Mouse (Mus musculus) spleen, adult 12 weeks (tissue): ENCODE measurements around the gene Sema5a.

Source experiments
- DNase-seq: peaks from one replicate; pipeline ENCODE4 v3.0.0; 2022; ENCODE audit warnings: low spot score

Gene Sema5a

GRCm38 (mm10) chr15:32437654-32438053, 193.0 kb downstream of the Sema5a start:
- DNase-seq, result no peak

DNA sequence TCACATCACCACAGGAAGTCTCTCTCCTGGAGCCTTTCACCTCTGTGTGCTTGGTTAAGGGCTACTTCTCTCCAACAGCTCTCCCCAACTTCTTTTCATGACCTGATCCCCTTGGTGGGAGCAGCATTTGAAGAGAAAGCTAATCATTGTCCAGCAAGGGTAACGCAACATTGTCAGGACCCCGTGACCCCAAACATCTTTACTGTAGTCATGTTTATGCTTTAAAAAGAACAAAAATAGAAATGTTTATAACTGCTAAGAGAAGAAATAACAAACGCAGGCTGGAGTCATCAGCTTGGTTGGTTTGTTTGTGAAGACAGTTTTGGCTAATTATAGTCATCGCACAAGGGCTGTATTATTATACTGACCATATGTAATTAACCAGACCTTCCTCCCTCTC, 198.1 kb downstream of the Sema5a start:
- no peak for DNase-seq

DNA sequence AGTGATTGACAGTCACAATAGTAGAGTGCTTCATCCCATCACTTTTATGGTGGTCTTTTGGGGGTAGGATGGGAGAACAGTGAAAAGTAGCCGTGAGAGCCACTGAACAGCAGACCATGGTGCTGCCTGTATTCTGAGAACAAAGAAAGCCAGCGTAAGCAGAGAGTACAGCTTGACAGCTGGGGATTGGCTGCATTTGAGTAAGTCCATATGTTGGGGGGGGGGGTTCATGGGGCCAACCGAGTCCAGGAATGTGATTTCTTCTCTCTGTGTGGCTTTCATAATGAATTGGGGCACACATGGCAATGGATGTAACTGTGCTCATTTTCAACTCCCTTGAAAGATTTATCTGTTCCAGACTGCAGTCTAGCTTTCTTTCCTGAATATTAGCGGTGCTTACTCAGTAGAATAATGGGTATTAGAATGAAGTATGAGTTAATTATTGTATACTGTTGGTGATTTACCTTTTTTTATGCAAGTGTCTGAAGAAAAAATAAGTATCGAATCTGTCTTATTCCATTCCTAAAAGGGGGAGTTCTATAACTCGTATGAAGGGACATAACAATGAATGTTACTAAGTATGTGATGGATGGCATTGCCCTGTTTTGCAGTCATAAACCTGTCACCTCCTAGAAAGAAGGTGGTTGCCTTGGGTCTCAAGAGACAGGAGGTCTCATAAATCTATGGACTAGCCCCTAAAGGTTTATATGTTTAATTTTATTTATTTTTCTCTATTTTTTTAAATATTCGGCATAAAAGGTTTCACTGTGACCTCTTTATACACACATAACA, 203.1 kb downstream of the Sema5a start:
- DNase-seq, result no peak

GRCm38 (mm10) chr15:32459046-32459445, 214.4 kb downstream of the Sema5a start:
- DNase-seq, result no peak

DNA sequence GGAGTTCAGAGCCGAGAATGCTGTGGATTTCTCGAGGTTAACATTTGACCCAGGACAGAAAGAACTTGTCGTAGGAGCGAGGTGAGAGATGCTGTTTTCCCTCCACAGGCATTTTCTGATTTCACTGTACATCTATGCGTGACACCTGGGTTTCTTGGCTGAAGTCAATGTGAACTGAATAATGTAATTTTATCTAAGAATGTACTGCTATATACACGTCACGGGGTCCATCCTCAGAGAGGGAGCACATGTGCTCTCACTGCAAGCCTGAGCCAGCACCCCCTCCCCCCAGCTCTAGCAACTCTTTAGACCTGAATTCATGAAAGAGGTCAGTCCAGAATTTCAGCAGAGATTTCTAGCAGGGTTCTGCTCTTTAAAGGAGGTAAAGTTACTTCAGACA, 215.6 kb downstream of the Sema5a start:
- no peak for DNase-seq

- no peak for DNase-seq
These were observed 227.0 kb downstream of the Sema5a start for GRCm38 (mm10) chr15:32471480-32472050.

GRCm38 (mm10) chr15:32480747-32481146, 236.1 kb downstream of the Sema5a start:
- no peak for DNase-seq

DNA sequence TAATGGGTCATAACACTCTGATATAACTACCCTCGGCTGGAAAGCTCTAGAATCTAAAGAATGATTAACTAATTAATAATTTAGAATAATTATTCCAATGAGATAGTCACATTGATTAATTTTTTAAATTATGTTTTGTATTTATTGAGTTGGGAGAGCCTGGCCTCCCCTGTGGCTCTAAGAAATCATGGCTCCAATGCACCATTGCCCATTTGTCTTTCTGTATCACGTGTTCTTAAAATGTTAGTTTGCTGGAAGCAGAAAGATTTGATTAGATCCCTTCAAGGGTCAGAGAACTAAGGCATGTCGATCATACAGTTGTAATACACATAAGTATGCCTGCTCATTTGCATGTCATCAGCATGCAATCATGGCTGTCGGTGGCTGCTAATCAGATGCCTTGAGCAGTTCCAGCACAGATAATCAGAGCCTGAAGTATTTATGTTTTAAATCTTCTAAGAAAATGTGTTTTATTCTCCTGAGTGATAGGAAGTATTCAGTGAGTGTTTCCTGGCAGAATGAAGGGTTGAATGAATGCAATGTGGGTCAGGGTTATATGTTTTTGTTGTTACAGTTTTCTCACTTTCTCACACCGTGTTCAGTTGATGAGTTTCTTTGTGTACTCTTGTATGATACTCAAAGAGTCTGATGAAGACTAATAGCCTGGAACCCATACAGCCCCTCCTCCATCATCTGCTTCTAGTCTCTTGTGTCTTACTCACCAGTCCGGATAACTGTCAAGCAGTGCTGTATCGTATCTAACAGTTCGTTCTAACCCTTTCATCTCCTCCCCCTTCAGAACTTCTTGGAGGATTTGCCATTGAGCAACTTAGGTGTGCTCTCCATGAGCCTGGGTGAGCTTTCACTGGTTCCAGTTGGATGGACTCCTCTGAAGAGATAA, 240.7 kb downstream of the Sema5a start:
- no peak for DNase-seq

- DNase-seq, result no peak
These were observed 243.4 kb downstream of the Sema5a start for GRCm38 (mm10) chr15:32487968-32488367.

GRCm38 (mm10) chr15:32494219-32494618, 249.6 kb downstream of the Sema5a start:
- no peak for DNase-seq

- DNase-seq, result no peak
These were observed 250.3 kb downstream of the Sema5a start for GRCm38 (mm10) chr15:32494899-32495298.

DNA sequence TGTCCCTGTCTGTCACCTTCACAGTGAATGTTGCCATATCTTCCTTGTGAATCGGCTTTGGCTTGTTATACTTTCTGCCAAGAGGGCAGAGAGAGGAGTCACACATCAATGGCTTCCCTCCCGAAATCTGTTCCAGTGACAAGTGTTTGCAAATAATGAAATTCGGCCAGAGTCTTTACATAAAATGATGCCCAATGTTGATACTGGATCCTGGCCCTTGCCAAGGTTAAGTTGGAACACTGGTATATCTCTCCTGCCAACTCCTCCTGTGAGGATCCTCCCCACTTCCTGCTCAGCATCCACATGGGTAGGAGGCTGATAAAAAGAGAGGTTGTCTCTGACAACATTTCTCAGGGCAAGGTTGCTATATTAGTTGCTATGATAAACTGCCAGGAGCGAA, 252.3 kb downstream of the Sema5a start:
- no peak for DNase-seq

DNA sequence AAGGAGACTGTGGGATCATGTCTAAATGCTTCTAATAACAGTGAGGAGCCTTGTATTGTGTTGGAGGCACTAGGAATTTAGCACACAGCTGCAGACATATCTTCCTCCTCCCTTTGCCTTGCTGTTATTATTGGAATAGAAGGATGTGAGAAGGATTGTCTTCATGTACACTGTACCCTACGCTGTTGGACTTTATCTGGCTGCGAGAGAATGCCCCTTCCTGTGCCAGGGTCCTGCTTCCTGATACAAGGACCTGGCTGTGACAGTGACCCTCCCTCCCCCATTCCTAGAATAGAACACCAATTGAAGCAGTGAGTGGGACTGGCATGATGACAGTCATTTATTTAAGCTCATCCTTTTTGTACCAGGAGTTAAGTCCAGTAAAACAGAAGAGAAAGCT, 261.3 kb downstream of the Sema5a start:
- no peak for DNase-seq

GRCm38 (mm10) chr15:32508282-32508681, 263.7 kb downstream of the Sema5a start:
- no peak for DNase-seq

- DNase-seq, result no peak
These were observed 270.3 kb downstream of the Sema5a start for GRCm38 (mm10) chr15:32514877-32515276.

GRCm38 (mm10) chr15:32517954-32518353, 273.3 kb downstream of the Sema5a start:
- no peak for DNase-seq

GRCm38 (mm10) chr15:32532539-32532938, 287.9 kb downstream of the Sema5a start:
- no peak for DNase-seq

DNA sequence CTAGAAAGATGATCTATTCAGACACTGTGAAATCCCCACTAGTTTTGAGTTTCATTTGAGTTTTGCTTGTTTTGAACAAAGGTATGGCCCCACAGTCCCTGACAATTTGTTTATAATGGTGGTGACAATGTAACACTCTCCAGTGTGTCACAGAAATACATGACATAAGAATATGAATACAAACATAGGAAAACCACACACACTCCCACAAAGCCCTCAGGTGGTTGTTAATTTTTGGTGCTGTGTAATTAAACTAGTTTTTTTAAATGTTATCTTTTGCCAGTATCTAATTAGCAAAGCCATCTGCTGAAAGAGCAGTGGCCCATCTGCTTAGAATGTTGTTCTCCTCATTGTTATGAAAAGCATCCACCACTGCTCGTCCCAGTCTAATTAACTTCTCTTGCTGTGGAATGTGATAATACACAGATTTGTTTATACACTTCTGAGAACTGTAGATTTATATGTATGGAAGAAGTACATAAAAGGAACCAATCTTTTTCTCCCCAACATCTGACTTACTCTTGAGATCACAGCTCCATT, 289.0 kb downstream of the Sema5a start:
- no peak for DNase-seq

DNA sequence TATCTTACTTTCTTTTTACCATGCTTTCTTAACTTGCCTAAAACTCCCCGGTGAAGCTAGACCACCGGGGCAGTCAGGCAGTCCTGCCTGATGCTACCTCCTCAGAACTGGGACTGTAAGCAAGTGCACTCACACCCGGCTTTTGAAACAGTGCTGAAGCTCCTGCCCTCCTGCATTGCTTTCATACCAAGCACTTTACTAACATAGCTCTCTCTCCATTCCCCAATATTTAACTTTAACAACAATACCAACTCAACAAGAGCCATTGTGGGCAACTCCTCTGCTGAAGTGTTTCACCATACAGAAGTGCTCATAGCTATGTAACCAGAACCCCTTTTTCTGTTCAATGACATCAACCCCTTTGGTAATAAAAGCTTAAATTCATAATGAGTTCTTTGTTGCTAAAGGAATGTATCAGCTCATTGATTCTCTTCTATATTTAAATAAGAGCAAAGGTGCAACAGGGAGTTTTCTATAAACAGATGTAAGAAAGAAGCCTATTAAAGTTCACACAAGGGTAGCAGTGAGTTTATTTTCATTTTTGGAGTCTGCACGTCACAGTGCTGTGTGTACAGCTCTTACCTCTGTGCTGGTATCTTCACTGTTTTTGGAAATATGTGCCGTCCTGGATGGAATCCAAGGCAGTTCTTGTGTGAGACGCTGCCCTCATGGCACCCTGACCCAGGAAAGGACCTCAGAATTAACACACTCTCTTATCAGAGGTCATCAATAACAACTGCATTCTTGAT, 292.3 kb downstream of the Sema5a start:
- DNase-seq, result no peak

DNA sequence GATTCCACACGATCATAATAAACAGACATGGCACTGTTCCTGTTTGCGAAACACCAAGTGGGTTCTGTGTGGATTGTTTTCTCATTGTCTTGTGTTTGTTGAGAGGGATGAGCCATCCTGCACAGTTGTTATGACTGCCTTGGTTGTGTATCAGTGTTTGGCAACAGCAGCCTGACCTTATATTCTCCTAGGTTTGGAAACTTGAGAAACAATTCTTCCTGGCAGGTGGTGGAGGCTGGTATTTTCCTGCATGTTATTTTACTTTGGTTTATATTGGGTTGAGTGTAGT, 292.8 kb downstream of the Sema5a start:
- no peak for DNase-seq

- no peak for DNase-seq
These were observed 293.5 kb downstream of the Sema5a start for GRCm38 (mm10) chr15:32538092-32538491.

- DNase-seq, result no peak
These were observed 298.1 kb downstream of the Sema5a start for GRCm38 (mm10) chr15:32542746-32543145.
